Mouse (Mus musculus): ENCODE data around the gene Gas2. TPM values are rescaled to one million over a fixed set of nuclear protein-coding genes. Genes with fewer than 3 reads are reported as not detected.
A peak's percentile ranks its signal among the peaks of the same experiment; 100 is the strongest.

The Gas2 gene
- polyA plus RNA-seq, 1 experiment from 2014 or later: 109 TPM

- 93% methylated on average over 1 of the region's 1 CpGs for WGBS
- Histone ChIP-seq H3K27me3 (ENCODE audit: control insufficient read depth, insufficient read depth, low read length) (no peaks in the 10 kb centered on the region), H3K36me3 (ENCODE audit: control insufficient read depth, insufficient read depth, low read length) (no peaks in the 10 kb centered on the region), H3K4me3 (ENCODE audit: low read depth, low read length) (no peak overlapping the region), H3K9ac (ENCODE audit: low read length) (no peak overlapping the region), H3K4me1 (ENCODE audit: control insufficient read depth, insufficient read depth, low read length) (no peaks in the 10 kb centered on the region; the same call in 1 of the 2 replicates), H3K9me3 (ENCODE audit: control insufficient read depth, low read length) (no peaks in the 10 kb centered on the region), H3K4me2 (ENCODE audit: low read depth, severe bottlenecking) (no peak overlapping the region), H3K27ac (replicated peaks; ENCODE audit: low read depth, low read length) (no peak overlapping the region)
- no peak for ATAC-seq (ENCODE audit: insufficient number of reproducible peaks, low FRiP score, low TSS enrichment, low read depth)
- no peak for DNase-seq (ENCODE audit: low spot score)
These were observed 10.2 kb downstream of the Gas2 start for GRCm38 (mm10) chr7:51872041-51872440.

DNA sequence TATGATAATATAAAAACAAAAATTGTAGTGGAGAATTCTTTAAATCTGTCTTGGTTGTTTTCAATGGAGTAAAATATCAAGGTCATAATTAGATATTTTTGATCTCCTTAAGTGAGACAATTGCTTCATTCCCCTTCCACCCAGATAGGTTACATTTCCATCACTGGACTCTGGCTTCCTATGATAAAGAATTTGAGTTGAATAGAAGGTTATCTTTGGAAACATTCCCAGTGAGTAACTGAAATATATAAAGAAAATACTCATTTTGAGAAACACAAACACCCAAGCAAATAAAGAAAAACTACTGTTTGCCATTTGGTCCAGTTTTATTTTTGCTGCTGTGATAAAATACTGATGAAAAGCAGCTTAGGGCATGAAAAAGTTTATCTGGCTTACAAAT lies 10.8 kb downstream of the Gas2 start:
- no peak overlapping the region for H3K4me3 ChIP-seq (ENCODE audit: low read depth, low read length)
- H3K9ac ChIP-seq (ENCODE audit: low read length): no peak overlapping the region
- H3K9me3 ChIP-seq (ENCODE audit: control insufficient read depth, low read length): no peaks in the 10 kb centered on the region
- no peak overlapping the region for H3K27ac ChIP-seq (replicated peaks; ENCODE audit: low read depth, low read length)
- H3K4me1 ChIP-seq (ENCODE audit: control insufficient read depth, insufficient read depth, low read length): no peaks in the 10 kb centered on the region
- no peak overlapping the region for H3K4me2 ChIP-seq (ENCODE audit: low read depth, severe bottlenecking)
- no peaks in the 10 kb centered on the region for H3K27me3 ChIP-seq (ENCODE audit: control insufficient read depth, insufficient read depth, low read length)
- no peak for DNase-seq (ENCODE audit: low spot score)
- no peak for ATAC-seq (ENCODE audit: insufficient number of reproducible peaks, low FRiP score, low TSS enrichment, low read depth)
- H3K36me3 ChIP-seq (ENCODE audit: control insufficient read depth, insufficient read depth, low read length): no peaks in the 10 kb centered on the region

- H3K4me3 ChIP-seq (ENCODE audit: low read depth, low read length): no peak overlapping the region
- peaks cover 3% of the 10 kb centered on the region; the same call in 1 of the 2 replicates for H3K4me1 ChIP-seq (ENCODE audit: control insufficient read depth, insufficient read depth, low read length)
- no peaks in the 10 kb centered on the region for H3K9me3 ChIP-seq (ENCODE audit: control insufficient read depth, low read length)
- no peaks in the 10 kb centered on the region for H3K27me3 ChIP-seq (ENCODE audit: control insufficient read depth, insufficient read depth, low read length)
- H3K9ac ChIP-seq (ENCODE audit: low read length): no peak overlapping the region
- ATAC-seq (ENCODE audit: insufficient number of reproducible peaks, low FRiP score, low TSS enrichment, low read depth): no peak
- DNase-seq (ENCODE audit: low spot score): no peak
- no peaks in the 10 kb centered on the region for H3K36me3 ChIP-seq (ENCODE audit: control insufficient read depth, insufficient read depth, low read length)
- H3K4me2 ChIP-seq (ENCODE audit: low read depth, severe bottlenecking): no peak overlapping the region
- no peak overlapping the region for H3K27ac ChIP-seq (replicated peaks; ENCODE audit: low read depth, low read length)
These were observed 14.5 kb downstream of the Gas2 start for GRCm38 (mm10) chr7:51876316-51876715.

GRCm38 (mm10) chr7:51878730-51879129 lies 16.9 kb downstream of the Gas2 start:
- peak overlapping the region; percentile 97 for H3K27ac ChIP-seq (replicated peaks; ENCODE audit: low read depth, low read length)
- H3K9ac ChIP-seq (ENCODE audit: low read length): peak overlapping the region; percentile 77
- no peaks in the 10 kb centered on the region for H3K36me3 ChIP-seq (ENCODE audit: control insufficient read depth, insufficient read depth, low read length)
- peaks cover 3% of the 10 kb centered on the region; the same call in 1 of the 2 replicates for H3K4me1 ChIP-seq (ENCODE audit: control insufficient read depth, insufficient read depth, low read length)
- ATAC-seq (ENCODE audit: insufficient number of reproducible peaks, low FRiP score, low TSS enrichment, low read depth) (peak; percentile 59; the same call in 1 of the 2 replicates), DNase-seq (ENCODE audit: low spot score) (peak; percentile 42)
- no peaks in the 10 kb centered on the region for H3K27me3 ChIP-seq (ENCODE audit: control insufficient read depth, insufficient read depth, low read length)
- WGBS: under 1% methylated on average over 8 of the region's 8 CpGs
- peak overlapping the region; percentile 61 for H3K4me2 ChIP-seq (ENCODE audit: low read depth, severe bottlenecking)
- peak overlapping the region; percentile 35 for H3K4me3 ChIP-seq (ENCODE audit: low read depth, low read length)
- no peaks in the 10 kb centered on the region for H3K9me3 ChIP-seq (ENCODE audit: control insufficient read depth, low read length)

DNA sequence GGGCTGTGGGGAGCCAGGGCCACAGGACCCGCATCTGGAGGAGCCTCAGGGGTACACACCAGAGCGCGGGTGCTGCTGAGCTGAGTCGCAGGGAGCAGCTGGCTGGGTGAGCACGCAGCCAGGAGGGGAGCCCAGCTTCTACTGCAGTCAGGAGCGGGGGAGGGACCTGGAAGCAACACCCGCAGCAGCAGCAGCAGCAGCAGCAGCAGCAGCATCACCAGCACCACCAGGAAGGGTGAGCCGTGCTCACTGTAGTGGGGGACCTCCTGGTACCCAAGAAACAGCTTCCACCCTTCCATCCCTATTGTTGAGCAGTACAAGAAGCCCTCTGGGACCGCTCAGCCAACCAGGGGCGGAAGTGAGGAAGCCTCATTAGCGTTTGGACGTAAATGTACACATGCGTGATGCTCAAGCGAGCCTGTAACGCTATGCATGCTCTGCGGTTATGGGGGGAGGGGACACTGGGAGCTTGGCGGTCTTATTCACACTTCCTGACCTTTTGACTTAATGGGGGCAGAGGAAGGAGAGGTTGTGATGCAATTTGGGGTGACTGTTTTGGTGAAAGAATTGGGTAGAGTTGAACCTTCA lies 17.4 kb downstream of the Gas2 start:
- Histone ChIP-seq H3K9ac (ENCODE audit: low read length) (peak overlapping the region; percentile 77), H3K4me2 (ENCODE audit: low read depth, severe bottlenecking) (peak overlapping the region; percentile 61), H3K27me3 (ENCODE audit: control insufficient read depth, insufficient read depth, low read length) (no peaks in the 10 kb centered on the region), H3K4me1 (ENCODE audit: control insufficient read depth, insufficient read depth, low read length) (peaks cover 3% of the 10 kb centered on the region; the same call in 1 of the 2 replicates), H3K9me3 (ENCODE audit: control insufficient read depth, low read length) (no peaks in the 10 kb centered on the region), H3K27ac (replicated peaks; ENCODE audit: low read depth, low read length) (peak overlapping the region; percentile 97), H3K36me3 (ENCODE audit: control insufficient read depth, insufficient read depth, low read length) (no peaks in the 10 kb centered on the region), H3K4me3 (ENCODE audit: low read depth, low read length) (peak overlapping the region; percentile 35)
- WGBS: under 1% methylated on average over 17 of the region's 17 CpGs
- DNase-seq (ENCODE audit: low spot score) (peak; percentile 75), ATAC-seq (ENCODE audit: insufficient number of reproducible peaks, low FRiP score, low TSS enrichment, low read depth) (peak; percentile 89)

GRCm38 (mm10) chr7:51880121-51880520 lies 18.3 kb downstream of the Gas2 start:
- no peak overlapping the region for H3K9ac ChIP-seq (ENCODE audit: low read length)
- no peaks in the 10 kb centered on the region for H3K36me3 ChIP-seq (ENCODE audit: control insufficient read depth, insufficient read depth, low read length)
- H3K27me3 ChIP-seq (ENCODE audit: control insufficient read depth, insufficient read depth, low read length): no peaks in the 10 kb centered on the region
- DNase-seq (ENCODE audit: low spot score) (no peak), ATAC-seq (ENCODE audit: insufficient number of reproducible peaks, low FRiP score, low TSS enrichment, low read depth) (no peak)
- H3K4me1 ChIP-seq (ENCODE audit: control insufficient read depth, insufficient read depth, low read length): peaks cover 3% of the 10 kb centered on the region; the same call in 1 of the 2 replicates
- peak overlapping the region; percentile 35; the same call in 1 of the 2 replicates for H3K4me3 ChIP-seq (ENCODE audit: low read depth, low read length)
- no peaks in the 10 kb centered on the region for H3K9me3 ChIP-seq (ENCODE audit: control insufficient read depth, low read length)
- H3K4me2 ChIP-seq (ENCODE audit: low read depth, severe bottlenecking): peak overlapping the region; percentile 61
- no peak overlapping the region for H3K27ac ChIP-seq (replicated peaks; ENCODE audit: low read depth, low read length)
- WGBS: 75% methylated on average over 4 of the region's 4 CpGs

DNA sequence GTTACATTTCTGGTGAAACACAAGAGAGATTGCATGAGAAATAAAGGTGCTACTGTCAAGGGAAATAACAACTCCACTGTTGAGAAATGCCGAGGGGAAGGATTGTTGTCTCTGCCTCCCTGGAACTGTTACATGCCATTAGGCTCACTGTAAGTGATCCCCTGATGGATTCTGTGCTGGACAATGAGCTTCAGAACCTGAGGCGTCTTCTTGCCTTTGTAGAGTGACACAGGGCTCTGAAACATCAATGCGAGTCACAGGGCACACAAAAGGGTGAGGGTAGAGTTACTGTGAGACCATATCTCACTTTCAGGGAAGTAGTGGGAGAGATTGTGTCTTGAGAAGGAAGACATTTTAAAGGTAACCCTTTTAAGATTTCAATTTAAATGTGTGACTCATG lies 23.5 kb downstream of the Gas2 start:
- no peaks in the 10 kb centered on the region for H3K36me3 ChIP-seq (ENCODE audit: control insufficient read depth, insufficient read depth, low read length)
- H3K27ac ChIP-seq (replicated peaks; ENCODE audit: low read depth, low read length): no peak overlapping the region
- ATAC-seq (ENCODE audit: insufficient number of reproducible peaks, low FRiP score, low TSS enrichment, low read depth) (no peak), DNase-seq (ENCODE audit: low spot score) (no peak)
- no peaks in the 10 kb centered on the region for H3K9me3 ChIP-seq (ENCODE audit: control insufficient read depth, low read length)
- H3K4me1 ChIP-seq (ENCODE audit: control insufficient read depth, insufficient read depth, low read length): peaks cover 2% of the 10 kb centered on the region; the same call in 1 of the 2 replicates
- no peak overlapping the region for H3K4me3 ChIP-seq (ENCODE audit: low read depth, low read length)
- WGBS: 74% methylated on average over 3 of the region's 3 CpGs
- H3K27me3 ChIP-seq (ENCODE audit: control insufficient read depth, insufficient read depth, low read length): no peaks in the 10 kb centered on the region
- H3K4me2 ChIP-seq (ENCODE audit: low read depth, severe bottlenecking): no peak overlapping the region
- H3K9ac ChIP-seq (ENCODE audit: low read length): no peak overlapping the region

DNA sequence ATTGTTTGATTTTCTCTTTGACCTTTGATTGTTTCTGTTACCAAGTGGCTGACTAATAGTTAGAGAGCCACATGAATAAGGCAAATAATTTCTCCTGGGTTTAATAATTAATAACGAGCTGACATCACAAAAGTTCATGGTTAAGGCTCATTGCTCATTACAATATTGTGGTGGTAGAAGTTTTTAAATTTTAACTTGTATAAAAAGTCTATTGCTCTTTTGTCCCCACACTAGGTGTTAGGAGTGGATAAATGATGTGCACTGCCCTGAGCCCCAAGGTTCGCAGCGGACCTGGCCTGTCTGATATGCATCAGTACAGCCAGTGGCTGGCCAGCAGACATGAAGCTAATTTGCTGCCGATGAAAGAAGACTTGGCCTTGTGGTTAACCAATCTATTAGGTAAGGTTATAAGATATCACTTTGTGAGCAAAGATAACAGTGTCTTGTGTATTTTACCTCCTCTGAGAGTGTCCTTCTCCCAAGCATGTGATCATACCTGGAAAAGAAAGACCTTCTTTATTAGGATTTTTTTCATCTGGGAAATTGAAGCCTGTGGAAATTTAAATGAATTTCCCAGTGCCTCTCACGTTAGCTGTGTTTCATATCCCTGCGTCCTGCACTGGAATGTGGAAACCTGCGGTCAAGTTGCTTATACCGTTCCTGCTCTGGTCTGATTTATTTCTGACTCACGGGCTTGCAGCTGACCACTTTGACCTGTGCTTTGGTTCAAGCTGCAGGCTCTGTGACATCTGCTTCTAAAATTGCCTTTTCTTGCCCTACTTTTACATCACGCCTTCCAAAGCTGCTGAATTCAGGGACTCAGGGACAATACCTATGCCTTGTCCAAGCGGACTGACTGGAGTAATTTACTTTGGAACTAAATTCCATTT lies 26.1 kb downstream of the Gas2 start:
- H3K27me3 ChIP-seq (ENCODE audit: control insufficient read depth, insufficient read depth, low read length): no peaks in the 10 kb centered on the region
- no peak overlapping the region for H3K4me3 ChIP-seq (ENCODE audit: low read depth, low read length)
- H3K4me1 ChIP-seq (ENCODE audit: control insufficient read depth, insufficient read depth, low read length): no peaks in the 10 kb centered on the region
- no peak overlapping the region for H3K4me2 ChIP-seq (ENCODE audit: low read depth, severe bottlenecking)
- DNase-seq (ENCODE audit: low spot score) (peak; percentile 39), ATAC-seq (ENCODE audit: insufficient number of reproducible peaks, low FRiP score, low TSS enrichment, low read depth) (peak; percentile 68; the same call in 1 of the 2 replicates)
- H3K36me3 ChIP-seq (ENCODE audit: control insufficient read depth, insufficient read depth, low read length): no peaks in the 10 kb centered on the region
- WGBS: 53% methylated on average over 11 of the region's 11 CpGs
- H3K27ac ChIP-seq (replicated peaks; ENCODE audit: low read depth, low read length): no peak overlapping the region; the same call in 1 of the 2 replicates
- no peaks in the 10 kb centered on the region for H3K9me3 ChIP-seq (ENCODE audit: control insufficient read depth, low read length)
- no peak overlapping the region for H3K9ac ChIP-seq (ENCODE audit: low read length)

All from limb, embryonic 11.5 days (tissue).